Mouse (Mus musculus) gastrocnemius, postnatal 4 days (tissue): Measurements from ENCODE around the gene Usp39. TPM values are rescaled to one million over a fixed set of nuclear protein-coding genes. Genes with fewer than 3 reads are reported as not detected.

Experiments used
- total RNA-seq, 2 experiments: library from RNA; stranded (reverse); gene quantifications; 2 replicates each; pipeline ENCODE4 v1.2.3; 2021

The Usp39 gene
- total RNA-seq, 2 experiments from 2014 or later: 19.3 to 21.0 TPM

Other genes starting within 250 kb of the Usp39 start
- gene St3gal5, start 247.6 kb downstream of the Usp39 start, total RNA-seq: 100 to 1,000 TPM in 1 of 2 experiments, 10 to 100 TPM in 1; 69.1 to 105 TPM
- gene Atoh8, start 109.6 kb downstream of the Usp39 start, total RNA-seq: 10 to 100 TPM in 1 of 2 experiments, 1 to 10 TPM in 1; 8.8 to 10.7 TPM
- under 1 TPM in 1 of 2 experiments, not detected in 1; 0.42 TPM for gene Sftpb, start 40.6 kb downstream of the Usp39 start, total RNA-seq
- 10 to 100 TPM; 16.1 to 18.3 TPM for gene 0610030E20Rik, start 2.1 kb upstream of the Usp39 start, total RNA-seq
- gene Tmem150a, start 10.3 kb upstream of the Usp39 start, total RNA-seq: 10 to 100 TPM in 1 of 2 experiments, 1 to 10 TPM in 1; 9.4 to 10.2 TPM
- 10 to 100 TPM; 36.8 to 41.5 TPM for gene Rnf181, start 21.8 kb upstream of the Usp39 start, total RNA-seq
- gene Vamp5, start 35.3 kb upstream of the Usp39 start, total RNA-seq: 10 to 100 TPM; 17.5 to 21.9 TPM
- gene Vamp8, start 45.5 kb upstream of the Usp39 start, total RNA-seq: 10 to 100 TPM; 72.0 to 72.9 TPM
- gene Ggcx, start 69.1 kb upstream of the Usp39 start, total RNA-seq: 10 to 100 TPM; 24.6 to 27.6 TPM
- 100 to 1,000 TPM; 220 to 262 TPM for gene Mat2a, start 94.4 kb upstream of the Usp39 start, total RNA-seq
- gene Sh2d6, start 176.5 kb upstream of the Usp39 start, total RNA-seq: under 1 TPM; 0.20 to 0.26 TPM
- 10 to 100 TPM; 15.8 to 16.6 TPM for gene Capg, start 199.2 kb upstream of the Usp39 start, total RNA-seq